Mouse (Mus musculus) intestine, embryonic 15.5 days (tissue): ENCODE results near the gene Kat14. TPM values are rescaled to one million over a fixed set of nuclear protein-coding genes. Genes with fewer than 3 reads are reported as not detected.
"Not testable (repeated sequence)": the region's sequence is repeated elsewhere in the genome, so short reads cannot be mapped to it uniquely, and the experiment has no call there.

Source experiments
- ATAC-seq: fragments of 200-750 bp; cut with Nextera tagmentation; 2 replicates; pipeline ENCODE4 v1.8.0; 2017; ENCODE audit warnings: moderate TSS enrichment, moderate library complexity
- H3K27ac ChIP-seq: fragments of 300-500 bp; sonication (generic); 2 replicates; pipeline ENCODE4 v1.5.1; 2015; ENCODE audit warnings: mild to moderate bottlenecking, inconsistent platforms
- H3K27me3 ChIP-seq: fragments of 300-500 bp; sonication (generic); replicated peaks from 2 replicates; pipeline ENCODE4 v1.6.1; 2015; ENCODE audit warnings: inconsistent platforms
- H3K36me3 ChIP-seq: fragments of 300-500 bp; sonication (generic); 2 replicates; pipeline ENCODE4 v1.6.1; 2015; ENCODE audit warnings: inconsistent platforms
- H3K4me1 ChIP-seq: fragments of 300-500 bp; sonication (generic); replicated peaks from 2 replicates; pipeline ENCODE4 v1.6.1; 2015; ENCODE audit warnings: inconsistent platforms
- H3K4me2 ChIP-seq: fragments of 300-500 bp; sonication (generic); replicated peaks from 2 replicates; pipeline ENCODE4 v1.6.1; 2015; ENCODE audit warnings: mild to moderate bottlenecking, inconsistent platforms
- H3K4me3 ChIP-seq: fragments of 300-500 bp; sonication (generic); replicated peaks from 2 replicates; pipeline ENCODE4 v1.5.1; 2015; ENCODE audit warnings: inconsistent platforms
- H3K9ac ChIP-seq: fragments of 300-500 bp; sonication (generic); 2 replicates; pipeline ENCODE4 v1.6.1; 2015; ENCODE audit warnings: inconsistent platforms
- H3K9me3 ChIP-seq: fragments of 300-500 bp; sonication (generic); 2 replicates; pipeline ENCODE4 v1.6.1; 2016; ENCODE audit warnings: inconsistent platforms
- WGBS: fragments of 180-500 bp; shearing (Covaris S2); methylation state at CpG from one replicate; pipeline ENCODE4 v1.1.7; 2015; 5-methylcytosine and 5-hydroxymethylcytosine counted together
- polyA plus RNA-seq: library from polyadenylated mRNA; unstranded; fragments of >200 nt; fragmentation: Nextera tagmentation; extraction: Ambion mirVana; gene quantifications from 2 replicates; pipeline ENCODE4 v1.2.1, GENCODE M21; 2015

Kat14 gene
- polyA plus RNA-seq, 1 experiment from 2014 or later: 41.1 TPM

GRCm38 (mm10) chr2:144338149-144338548 lies 30.6 kb upstream of the Kat14 start:
- H3K4me1 ChIP-seq, H3K9me3 ChIP-seq, H3K9ac ChIP-seq, H3K36me3 ChIP-seq, H3K4me3 ChIP-seq, ATAC-seq, H3K4me2 ChIP-seq, H3K27ac ChIP-seq, H3K27me3 ChIP-seq: not testable (repeated sequence)
- 83% methylated on average over 6 of the region's 6 CpGs for WGBS

DNA sequence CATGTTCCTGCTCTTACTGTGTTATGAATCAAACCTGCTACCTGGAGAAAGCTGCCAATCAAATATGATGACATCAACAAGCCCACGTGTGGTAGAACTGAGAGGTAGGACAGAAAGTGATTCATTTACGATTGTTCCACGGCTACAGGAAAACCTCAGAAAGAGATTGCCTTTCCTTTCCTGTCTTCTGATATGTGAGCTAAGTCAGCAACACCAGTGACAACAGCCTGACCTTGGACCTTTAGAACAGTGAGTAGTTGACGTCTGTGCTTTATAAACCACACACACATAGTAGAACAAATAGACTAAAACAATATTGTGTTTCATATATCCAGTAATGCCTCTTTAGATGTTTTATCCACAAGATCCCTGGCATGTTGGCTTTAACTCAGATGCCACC lies 25.6 kb upstream of the Kat14 start:
- H3K4me2 ChIP-seq: no peak overlapping the region
- H3K4me1 ChIP-seq: no peaks in the 10 kb centered on the region
- H3K9ac ChIP-seq: no peak overlapping the region
- WGBS: 62% methylated on average over 4 of the region's 4 CpGs
- no peak for ATAC-seq
- H3K36me3 ChIP-seq: no peaks in the 10 kb centered on the region
- H3K27ac ChIP-seq: no peak overlapping the region
- no peaks in the 10 kb centered on the region for H3K9me3 ChIP-seq
- H3K4me3 ChIP-seq: no peak overlapping the region
- no peaks in the 10 kb centered on the region for H3K27me3 ChIP-seq

- H3K9me3 ChIP-seq: no peaks in the 10 kb centered on the region
- no peak overlapping the region for H3K9ac ChIP-seq
- H3K27ac ChIP-seq: no peak overlapping the region
- H3K36me3 ChIP-seq: no peaks in the 10 kb centered on the region
- H3K4me3 ChIP-seq: no peak overlapping the region
- WGBS: 65% methylated on average over 3 of the region's 3 CpGs
- no peak overlapping the region for H3K4me2 ChIP-seq
- H3K27me3 ChIP-seq: no peaks in the 10 kb centered on the region
- H3K4me1 ChIP-seq: no peaks in the 10 kb centered on the region
- no peak for ATAC-seq
Observed at GRCm38 (mm10) chr2:144348525-144348924, 20.3 kb upstream of the Kat14 start.

GRCm38 (mm10) chr2:144352843-144353242 lies 15.9 kb upstream of the Kat14 start:
- no peaks in the 10 kb centered on the region for H3K4me1 ChIP-seq
- H3K27me3 ChIP-seq: no peaks in the 10 kb centered on the region
- ATAC-seq: no peak
- H3K27ac ChIP-seq: no peak overlapping the region
- no peak overlapping the region for H3K4me3 ChIP-seq
- no peak overlapping the region for H3K9ac ChIP-seq
- H3K36me3 ChIP-seq: no peaks in the 10 kb centered on the region
- WGBS: 79% methylated on average over 11 of the region's 11 CpGs
- no peak overlapping the region for H3K4me2 ChIP-seq
- no peaks in the 10 kb centered on the region for H3K9me3 ChIP-seq

GRCm38 (mm10) chr2:144369020-144369421 lies 238 bp downstream of the Kat14 start:
- H3K9ac ChIP-seq: peak overlapping the region; percentile 78
- peak overlapping the region; percentile 67 for H3K4me3 ChIP-seq
- peak; percentile 92 for ATAC-seq
- H3K4me1 ChIP-seq: 0 out of 2 replicates have a peak, but pooled peaks cover 3% of the 10 kb centered on the region
- peak overlapping the region; percentile 60 for H3K4me2 ChIP-seq
- peak overlapping the region; percentile 94 for H3K27ac ChIP-seq
- 0% methylated on average over 43 of the region's 43 CpGs for WGBS
- H3K27me3 ChIP-seq: no peaks in the 10 kb centered on the region
- no peaks in the 10 kb centered on the region for H3K9me3 ChIP-seq
- H3K36me3 ChIP-seq: peaks cover 6% of the 10 kb centered on the region; the same call in 1 of the 2 replicates

DNA sequence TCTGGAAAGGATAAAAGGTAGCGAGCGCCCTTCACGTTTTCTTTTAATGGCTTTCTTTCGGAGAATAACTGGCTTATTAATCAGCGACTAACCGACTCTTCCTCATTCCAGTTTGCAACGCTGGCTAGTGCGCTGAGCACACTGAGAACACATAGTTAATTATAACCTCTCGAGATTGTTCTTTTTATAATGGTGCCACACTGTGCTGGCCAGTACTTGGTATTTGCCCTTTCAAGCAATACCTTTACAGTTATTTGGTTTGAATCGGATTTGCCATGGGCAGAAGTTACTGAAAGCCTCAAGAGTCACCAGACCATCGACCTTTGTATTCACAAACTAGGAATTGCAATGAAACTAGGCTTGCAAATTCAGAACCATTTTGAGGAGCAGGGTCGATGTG lies 728 bp downstream of the Kat14 start:
- Histone ChIP-seq H3K9ac (peak overlapping the region; percentile 78), H3K36me3 (peaks cover 10% of the 10 kb centered on the region; the same call in 1 of the 2 replicates), H3K27me3 (no peaks in the 10 kb centered on the region), H3K27ac (peak overlapping the region; percentile 94), H3K9me3 (no peaks in the 10 kb centered on the region), H3K4me3 (peak overlapping the region; percentile 67), H3K4me1 (0 out of 2 replicates have a peak, but pooled peaks cover 3% of the 10 kb centered on the region), H3K4me2 (peak overlapping the region; percentile 60)
- ATAC-seq: peak; percentile 44
- under 1% methylated on average over 12 of the region's 12 CpGs for whole genome bisulfite sequencing

DNA sequence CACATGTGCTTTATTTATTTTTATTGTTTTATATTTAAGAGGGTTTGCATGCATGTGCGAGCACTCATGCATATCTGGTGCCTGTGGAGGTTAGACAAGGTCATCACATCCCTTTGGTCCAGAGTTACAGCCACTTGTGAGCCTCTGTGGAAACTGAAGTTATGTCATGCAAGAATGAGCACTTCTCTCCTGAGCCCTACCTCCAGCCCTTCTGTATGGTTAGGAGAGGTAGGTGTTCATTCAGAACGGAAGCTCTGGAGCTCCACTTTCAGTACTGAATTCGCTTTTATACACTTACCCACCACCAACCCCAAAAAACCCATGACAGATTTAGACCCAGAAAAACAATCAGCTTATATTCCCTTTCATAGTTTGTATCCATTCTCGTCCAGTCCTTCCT lies 2.8 kb downstream of the Kat14 start:
- H3K4me2 ChIP-seq: no peak overlapping the region
- no peak overlapping the region for H3K9ac ChIP-seq
- 0 out of 2 replicates have a peak, but pooled peaks cover 3% of the 10 kb centered on the region for H3K4me1 ChIP-seq
- H3K9me3 ChIP-seq: no peaks in the 10 kb centered on the region
- H3K27me3 ChIP-seq: no peaks in the 10 kb centered on the region
- ATAC-seq: no peak
- H3K36me3 ChIP-seq: peaks cover 16% of the 10 kb centered on the region
- 90% methylated on average over 4 of the region's 4 CpGs for WGBS
- H3K27ac ChIP-seq: no peak overlapping the region
- H3K4me3 ChIP-seq: no peak overlapping the region

DNA sequence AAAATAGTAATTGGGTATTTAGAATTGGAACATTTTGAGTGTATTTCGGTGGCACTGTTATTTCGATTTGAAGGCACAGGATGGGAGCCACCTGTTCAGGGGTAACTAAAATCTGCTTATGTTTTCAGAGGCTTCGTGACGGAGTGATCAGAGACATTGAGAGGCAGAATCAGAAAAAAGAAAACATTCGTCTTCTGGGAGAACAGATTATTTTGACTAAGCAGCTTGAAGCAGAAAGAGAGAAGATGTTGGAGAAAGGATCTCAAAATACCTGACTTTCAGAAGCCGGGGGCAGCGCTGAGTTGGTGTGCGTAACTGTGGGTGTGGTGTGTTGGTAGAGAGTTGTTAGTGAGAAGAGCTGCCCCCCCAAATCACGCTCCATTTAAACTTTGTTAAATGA lies 4.3 kb downstream of the Kat14 start:
- Histone ChIP-seq H3K4me3 (no peak overlapping the region), H3K9me3 (no peaks in the 10 kb centered on the region), H3K9ac (no peak overlapping the region), H3K27ac (no peak overlapping the region), H3K4me1 (0 out of 2 replicates have a peak, but pooled peaks cover 3% of the 10 kb centered on the region), H3K27me3 (no peaks in the 10 kb centered on the region), H3K4me2 (no peak overlapping the region), H3K36me3 (peaks cover 21% of the 10 kb centered on the region)
- ATAC-seq: no peak
- WGBS: 91% methylated on average over 9 of the region's 9 CpGs

DNA sequence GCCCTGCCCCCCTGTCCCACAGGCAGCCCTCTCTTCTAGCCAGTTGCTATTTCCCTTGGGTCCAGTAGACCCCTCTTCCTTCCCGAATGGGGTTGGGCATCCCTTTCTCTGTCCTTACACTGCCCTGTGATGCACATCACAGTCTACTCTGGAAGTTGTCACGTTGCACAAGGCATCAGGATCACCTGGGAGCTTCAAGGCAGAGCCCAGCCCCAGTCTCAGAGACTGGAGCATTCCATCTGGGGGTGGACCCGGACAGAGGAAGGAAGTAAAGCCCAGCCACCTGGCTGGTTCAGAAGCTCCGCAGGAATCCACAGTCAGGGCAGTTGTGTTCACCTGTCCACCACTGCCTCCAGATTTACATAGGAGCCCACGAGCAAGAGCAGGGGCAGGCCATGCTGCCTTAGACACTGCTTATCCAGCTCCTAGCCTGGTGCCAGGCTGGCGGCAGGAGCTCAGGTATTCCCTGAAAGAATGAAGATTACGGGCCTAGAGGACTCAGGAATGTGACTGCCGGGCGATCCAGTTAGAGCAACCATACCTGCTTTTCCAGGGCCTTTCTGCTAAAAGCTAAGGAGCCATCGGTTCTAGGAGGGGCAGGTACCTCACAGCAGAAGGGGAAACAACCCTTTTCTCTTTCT lies 6.4 kb downstream of the Kat14 start:
- Histone ChIP-seq H3K36me3 (peaks cover 33% of the 10 kb centered on the region), H3K9me3 (no peaks in the 10 kb centered on the region), H3K4me3 (no peak overlapping the region), H3K27me3 (no peaks in the 10 kb centered on the region), H3K9ac (no peak overlapping the region), H3K27ac (no peak overlapping the region), H3K4me2 (no peak overlapping the region), H3K4me1 (0 out of 2 replicates have a peak, but pooled peaks cover 3% of the 10 kb centered on the region)
- ATAC-seq: no peak
- WGBS: 80% methylated on average over 10 of the region's 10 CpGs

- Histone ChIP-seq H3K4me3 (no peak overlapping the region), H3K27me3 (no peaks in the 10 kb centered on the region), H3K9me3 (no peaks in the 10 kb centered on the region), H3K4me2 (no peak overlapping the region), H3K27ac (peak overlapping the region; percentile 44), H3K4me1 (no peaks in the 10 kb centered on the region), H3K36me3 (peaks cover 42% of the 10 kb centered on the region), H3K9ac (no peak overlapping the region)
- 75% methylated on average over 3 of the region's 3 CpGs for WGBS
- peak; percentile 45 for ATAC-seq
Observed at GRCm38 (mm10) chr2:144381293-144381692, 12.5 kb downstream of the Kat14 start.

GRCm38 (mm10) chr2:144381741-144382140 lies 13.0 kb downstream of the Kat14 start:
- Histone ChIP-seq H3K27me3 (no peaks in the 10 kb centered on the region), H3K4me1 (no peaks in the 10 kb centered on the region), H3K36me3 (peaks cover 42% of the 10 kb centered on the region), H3K27ac (no peak overlapping the region), H3K4me2 (no peak overlapping the region), H3K9me3 (no peaks in the 10 kb centered on the region), H3K4me3 (no peak overlapping the region), H3K9ac (no peak overlapping the region)
- ATAC-seq: no peak
- 84% methylated on average over 4 of the region's 4 CpGs for WGBS

DNA sequence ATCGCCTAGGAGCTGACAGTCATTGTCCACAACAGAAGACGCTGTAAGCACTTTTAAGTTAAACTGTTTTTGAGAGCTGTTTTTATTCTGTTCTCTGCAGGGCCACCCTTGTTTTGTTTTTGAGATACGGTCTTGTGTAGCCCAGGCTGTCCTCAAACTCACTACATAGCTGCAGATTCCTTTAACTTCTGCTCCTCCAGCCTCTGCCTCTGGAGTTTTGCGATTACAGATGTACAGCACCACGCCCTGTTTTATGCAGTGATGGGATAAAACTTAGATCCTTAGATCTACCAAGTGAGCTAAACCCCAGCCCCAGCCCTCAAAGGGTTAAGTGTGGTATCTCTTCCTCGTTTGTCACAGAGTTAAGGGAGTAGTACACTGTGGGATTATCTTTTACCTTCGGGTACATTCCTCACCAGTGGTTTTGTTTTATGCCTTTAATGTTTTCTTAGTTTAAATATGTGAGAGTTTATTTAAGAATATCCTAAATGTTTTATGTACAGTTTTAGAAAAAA lies 13.9 kb downstream of the Kat14 start:
- no peaks in the 10 kb centered on the region for H3K4me1 ChIP-seq
- H3K27me3 ChIP-seq: no peaks in the 10 kb centered on the region
- no peak overlapping the region for H3K4me3 ChIP-seq
- no peak overlapping the region for H3K27ac ChIP-seq
- no peak for ATAC-seq
- H3K9me3 ChIP-seq: no peaks in the 10 kb centered on the region
- H3K4me2 ChIP-seq: no peak overlapping the region
- 79% methylated on average over 7 of the region's 7 CpGs for WGBS
- H3K9ac ChIP-seq: no peak overlapping the region
- H3K36me3 ChIP-seq: peaks cover 41% of the 10 kb centered on the region

- H3K4me1 ChIP-seq: no peaks in the 10 kb centered on the region
- WGBS: 74% methylated on average over 2 of the region's 2 CpGs
- no peak overlapping the region for H3K9ac ChIP-seq
- no peaks in the 10 kb centered on the region for H3K27me3 ChIP-seq
- peaks cover 36% of the 10 kb centered on the region for H3K36me3 ChIP-seq
- no peak overlapping the region for H3K27ac ChIP-seq
- no peak for ATAC-seq
- H3K4me2 ChIP-seq: no peak overlapping the region
- no peak overlapping the region for H3K4me3 ChIP-seq
- no peaks in the 10 kb centered on the region for H3K9me3 ChIP-seq
Observed at GRCm38 (mm10) chr2:144386296-144386695, 17.5 kb downstream of the Kat14 start.
